ENCODE assay signal across 34 mouse cellular contexts in genomic region chrX:7945618-7946017, GRCm38 (mm10). TPM values are rescaled to one million over a fixed set of nuclear protein-coding genes. Genes with fewer than 3 reads are reported as not detected.
DNase-seq lines count a peak whose midpoint lies in the region; ATAC-seq and TF ChIP-seq lines count a peak whose summit lies in the region.
"Had no signal": no experiment of that assay in that cellular context is flagged by ENCODE, and none has a peak within 500 bp of the region (broad histone marks: within the 10 kb centered on the region; RNA-seq: fewer than 3 reads in every experiment).

No protein-coding gene starts in this region.

- no peak overlapping the region for H3K9ac ChIP-seq in kidney, embryonic 16.5 days (replicated peaks; ENCODE audit: low read length)
- H3K9ac ChIP-seq: embryonic facial prominence, embryonic 12.5 days; embryonic facial prominence, embryonic 15.5 days; forebrain, postnatal 0 days; heart, embryonic 12.5 days; heart, embryonic 15.5 days; hindbrain, embryonic 12.5 days had no signal

- H3K9me3 ChIP-seq in kidney, embryonic 16.5 days (ENCODE audit: low read length), result no peaks in the 10 kb centered on the region
- H3K9me3 ChIP-seq: embryonic facial prominence, embryonic 12.5 days; embryonic facial prominence, embryonic 15.5 days; heart, embryonic 12.5 days; heart, embryonic 15.5 days; hindbrain, embryonic 12.5 days had no signal

- H3K27ac ChIP-seq in kidney, adult 2 months (ENCODE audit: insufficient read depth, low read depth, low read length), result no peak overlapping the region
- no peak overlapping the region for H3K27ac ChIP-seq in kidney, embryonic 16.5 days (ENCODE audit: low read length)
- H3K27ac ChIP-seq: embryonic facial prominence, embryonic 12.5 days; embryonic facial prominence, embryonic 15.5 days; gastrocnemius, adult 2 months; heart, embryonic 15.5 days; hindbrain, embryonic 12.5 days had no signal

- TF ChIP-seq POLR2A in kidney, adult 2 months (IDR thresholded peaks at IDR 0.05; ENCODE audit: low read depth, low read length), result no peak
- no peak for TF ChIP-seq POLR2A in lung, adult 2 months (IDR thresholded peaks at IDR 0.05; ENCODE audit: borderline replicate concordance, extremely low read depth, low read depth, low read length)

- H3K4me2 ChIP-seq in kidney, embryonic 16.5 days (replicated peaks; ENCODE audit: low read depth, low read length), result no peak overlapping the region; the same call in 1 of the 2 replicates
- H3K4me2 ChIP-seq: embryonic facial prominence, embryonic 12.5 days; embryonic facial prominence, embryonic 15.5 days; heart, embryonic 12.5 days; heart, embryonic 15.5 days had no signal

- no peaks in the 10 kb centered on the region for H3K36me3 ChIP-seq in kidney, adult 2 months (ENCODE audit: control insufficient read depth, insufficient read depth, low read length)
- H3K36me3 ChIP-seq in kidney, embryonic 16.5 days (ENCODE audit: insufficient read depth, low read length), result 0 out of 2 replicates have a peak, but pooled peaks cover 2% of the 10 kb centered on the region
- H3K36me3 ChIP-seq: heart, embryonic 15.5 days had no signal

- no peak overlapping the region for H3K4me3 ChIP-seq in kidney, adult 2 months (ENCODE audit: insufficient read depth, low read depth, low read length)
- H3K4me3 ChIP-seq in kidney, embryonic 16.5 days (ENCODE audit: low read length), result no peak overlapping the region
- no peak overlapping the region for H3K4me3 ChIP-seq in lung, adult 2 months (replicated peaks; ENCODE audit: extremely low read depth, low read depth, low read length)
- H3K4me3 ChIP-seq: embryonic facial prominence, embryonic 12.5 days; embryonic facial prominence, embryonic 15.5 days; gastrocnemius, adult 2 months; heart, embryonic 12.5 days; heart, embryonic 15.5 days; hindbrain, embryonic 12.5 days had no signal

- TF ChIP-seq CTCF in kidney, adult 2 months (conservative IDR thresholded peaks at IDR 0.05; ENCODE audit: insufficient read depth, insufficient read length, low read depth, low read length), result no peak
- no peak for TF ChIP-seq CTCF in lung, adult 2 months (IDR thresholded peaks at IDR 0.05; ENCODE audit: insufficient read depth, low read length)

- no peak for ATAC-seq in kidney, embryonic 16.5 days (ENCODE audit: low FRiP score, low TSS enrichment)
- ATAC-seq: CD4-positive, CD25-positive, alpha-beta regulatory T cell, adult 4 months; forebrain, embryonic 14.5 days; forebrain, postnatal 0 days had no signal

- peak; percentile 60 for DNase-seq in kidney, adult 2 months
- DNase-seq in kidney, adult 9 months, result peak; percentile 50
- DNase-seq in kidney, postnatal 10 days, result peak; percentile 7
- peak; percentile 33 to 44 for DNase-seq in kidney, postnatal 36 days
- DNase-seq in testis, postnatal 10 days (ENCODE audit: low spot score), result no peak
- DNase-seq in left cerebral cortex, adult 8-10 months (ENCODE audit: low spot score in 2 of 2), result no peak
- no peak for DNase-seq in lung, adult 2 months
- DNase-seq: adrenal gland, adult 2 months; adrenal gland, postnatal 14 days; cerebellum, adult 11 months; cerebellum, adult 2 months; cerebellum, adult 9-11 months; cerebellum, postnatal 25 days; forebrain, postnatal 0 days; gastrocnemius, adult 2 months; gastrocnemius, postnatal 14 days; heart, adult 18-20 months; heart, postnatal 10 days; heart, postnatal 36 days had no signal

- H3K4me1 ChIP-seq in kidney, adult 2 months (ENCODE audit: control insufficient read depth, insufficient read depth, low read length), result peaks cover 12% of the 10 kb centered on the region; the same call in 1 of the 2 replicates
- no peaks in the 10 kb centered on the region; the same call in 1 of the 2 replicates for H3K4me1 ChIP-seq in kidney, embryonic 16.5 days (ENCODE audit: insufficient read depth, low read length)
- no peaks in the 10 kb centered on the region for H3K4me1 ChIP-seq in lung, adult 2 months (ENCODE audit: control insufficient read depth, insufficient read depth, low read length)
- H3K4me1 ChIP-seq: embryonic facial prominence, embryonic 15.5 days; heart, embryonic 15.5 days had no signal

- H3K27me3 ChIP-seq in kidney, adult 2 months (replicated peaks; ENCODE audit: control insufficient read depth, insufficient read depth, low read length), result no peaks in the 10 kb centered on the region
- no peaks in the 10 kb centered on the region for H3K27me3 ChIP-seq in kidney, embryonic 16.5 days (ENCODE audit: insufficient read depth, low read length)
- H3K27me3 ChIP-seq: embryonic facial prominence, embryonic 12.5 days; embryonic facial prominence, embryonic 15.5 days; heart, embryonic 12.5 days; heart, embryonic 15.5 days; hindbrain, embryonic 12.5 days had no signal

- 39% methylated on average over 8 of the region's 8 CpGs for WGBS in kidney, adult 2 months
- 50% methylated on average over 8 of the region's 8 CpGs for WGBS in kidney, embryonic 16.5 days
- 81% methylated on average over 8 of the region's 8 CpGs for WGBS in lung, adult 2 months

RNA-seq across cellular contexts. Expression of gene Hdac6, which starts 2.1 kb away (rescaled TPM):
- 65.1 and 86.2 TPM in 2 replicates for polyA plus RNA-seq in kidney, adult 2 months (2012; rRNA removed)
- 65.3 and 69.8 TPM in 2 replicates for polyA plus RNA-seq in kidney, embryonic 16.5 days (2015; fragmentation: Nextera tagmentation; extraction: Ambion mirVana)
- 10 to 100 TPM; 45.1 to 52.4 (median 46.9) TPM for total RNA-seq in left cerebral cortex, adult 8-10 months (2022)
- 16.0 and 22.8 TPM in 2 replicates for polyA plus RNA-seq in lung, adult 2 months (2012; rRNA removed)

RNA-seq across cellular contexts. Expression of gene Eras, which starts 17.2 kb away (rescaled TPM):
- not detected in 2 replicates for polyA plus RNA-seq in kidney, adult 2 months (2012; rRNA removed)
- polyA plus RNA-seq in kidney, embryonic 16.5 days (2015; fragmentation: Nextera tagmentation; extraction: Ambion mirVana), result not detected in 2 replicates
- not detected for total RNA-seq in left cerebral cortex, adult 8-10 months (2022)
- polyA plus RNA-seq in lung, adult 2 months (2012; rRNA removed), result not detected in 2 replicates
- total RNA-seq: adrenal gland, adult 2 months; adrenal gland, postnatal 14 days; adrenal gland, postnatal 4 days; common myeloid progenitor, adult 5-6 weeks; forebrain, postnatal 0 days; gastrocnemius, adult 2 months; gastrocnemius, postnatal 14 days; heart, adult 18-20 months; heart, postnatal 10 days; heart, postnatal 36 days; MEL had no signal
- polyA plus RNA-seq: adrenal gland, adult 2 months; C2C12; CD4-positive, CD25-positive, alpha-beta regulatory T cell, adult 4 months; cerebellum, adult 2 months; embryonic facial prominence, embryonic 12.5 days; embryonic facial prominence, embryonic 15.5 days; forebrain, embryonic 11.5 days; forebrain, embryonic 14.5 days; forebrain, postnatal 0 days; heart, embryonic 12.5 days; heart, embryonic 15.5 days; hindbrain, embryonic 12.5 days had no signal

RNA-seq across cellular contexts. Expression of gene Pcsk1n, which starts 26.0 kb away (rescaled TPM):
- 0.62 and 0.91 TPM in 2 replicates for polyA plus RNA-seq in kidney, adult 2 months (2012; rRNA removed)
- 1.4 and 2.3 TPM in 2 replicates for polyA plus RNA-seq in kidney, embryonic 16.5 days (2015; fragmentation: Nextera tagmentation; extraction: Ambion mirVana)
- 100 to 1,000 TPM; 412 to 461 (median 441) TPM for total RNA-seq in left cerebral cortex, adult 8-10 months (2022)
- 0.41 and 0.53 TPM in 2 replicates for polyA plus RNA-seq in lung, adult 2 months (2012; rRNA removed)
- total RNA-seq: common myeloid progenitor, adult 5-6 weeks; gastrocnemius, adult 2 months; heart, postnatal 10 days; MEL had no signal
- polyA plus RNA-seq: C2C12; CD4-positive, CD25-positive, alpha-beta regulatory T cell, adult 4 months had no signal

RNA-seq across cellular contexts. Expression of gene Gata1, which starts 32.3 kb away (rescaled TPM):
- polyA plus RNA-seq in kidney, adult 2 months (2012; rRNA removed), result 0.09 and 0.15 TPM in 2 replicates
- 0.58 and 0.69 TPM in 2 replicates for polyA plus RNA-seq in kidney, embryonic 16.5 days (2015; fragmentation: Nextera tagmentation; extraction: Ambion mirVana)
- not detected for total RNA-seq in left cerebral cortex, adult 8-10 months (2022)
- polyA plus RNA-seq in lung, adult 2 months (2012; rRNA removed), result 0.76 and 1.8 TPM in 2 replicates
- total RNA-seq: forebrain, postnatal 0 days; gastrocnemius, adult 2 months; heart, adult 18-20 months; heart, postnatal 10 days had no signal
- polyA plus RNA-seq: cerebellum, adult 2 months; forebrain, postnatal 0 days; frontal cortex, adult 2 months had no signal

RNA-seq across cellular contexts. Expression of gene Gm10490, which starts 36.3 kb away (rescaled TPM):
- not detected in 2 replicates for polyA plus RNA-seq in kidney, adult 2 months (2012; rRNA removed)
- not detected in 2 replicates for polyA plus RNA-seq in kidney, embryonic 16.5 days (2015; fragmentation: Nextera tagmentation; extraction: Ambion mirVana)
- 1 to 10 TPM in 1 of 4 experiments, not detected in 3; 1.4 TPM for total RNA-seq in left cerebral cortex, adult 8-10 months (2022)
- not detected in 2 replicates for polyA plus RNA-seq in lung, adult 2 months (2012; rRNA removed)
- total RNA-seq: adrenal gland, adult 2 months; adrenal gland, postnatal 14 days; adrenal gland, postnatal 4 days; common myeloid progenitor, adult 5-6 weeks; forebrain, postnatal 0 days; gastrocnemius, adult 2 months; gastrocnemius, postnatal 14 days; heart, adult 18-20 months; heart, postnatal 10 days; heart, postnatal 36 days; MEL had no signal
- polyA plus RNA-seq: adrenal gland, adult 2 months; CD4-positive, CD25-positive, alpha-beta regulatory T cell, adult 4 months; cerebellum, adult 2 months; embryonic facial prominence, embryonic 12.5 days; embryonic facial prominence, embryonic 15.5 days; forebrain, embryonic 11.5 days; forebrain, embryonic 14.5 days; forebrain, postnatal 0 days; frontal cortex, adult 2 months; gonadal fat pad, adult 2 months; heart, embryonic 12.5 days; heart, embryonic 15.5 days; hindbrain, embryonic 12.5 days had no signal

Comparison
In these comparisons a context has a peak if more than half of its experiments do, and no peak if none do; other contexts are left out.
1. DNase-seq: peak in kidney, adult 2 months (single experiment), kidney, adult 9 months (single experiment), kidney, postnatal 10 days (single experiment) and kidney, postnatal 36 days (2 of 2); none in testis, postnatal 10 days (single experiment), left cerebral cortex, adult 8-10 months (0 of 2) and lung, adult 2 months (single experiment).